Mouse (Mus musculus): ENCODE results near the gene Mansc1.
A peak's percentile ranks its signal among the peaks of the same experiment; 100 is the strongest.

Gene Mansc1

GRCm38 (mm10) chr6:134599239-134599638 lies 33.0 kb downstream of the Mansc1 start:
- no peak for DNase-seq (ENCODE audit: low read depth, low spot score)

GRCm38 (mm10) chr6:134597651-134598229 lies 34.5 kb downstream of the Mansc1 start:
- DNase-seq (ENCODE audit: low read depth, low spot score), result no peak

GRCm38 (mm10) chr6:134594569-134595442 lies 37.5 kb downstream of the Mansc1 start:
- peak; percentile 11 for DNase-seq (ENCODE audit: low read depth, low spot score)

- no peak for DNase-seq (ENCODE audit: low read depth, low spot score)
Observed at GRCm38 (mm10) chr6:134591614-134592013, 40.7 kb downstream of the Mansc1 start.

GRCm38 (mm10) chr6:134586241-134586640 lies 46.0 kb downstream of the Mansc1 start:
- DNase-seq (ENCODE audit: low read depth, low spot score), result no peak

DNA sequence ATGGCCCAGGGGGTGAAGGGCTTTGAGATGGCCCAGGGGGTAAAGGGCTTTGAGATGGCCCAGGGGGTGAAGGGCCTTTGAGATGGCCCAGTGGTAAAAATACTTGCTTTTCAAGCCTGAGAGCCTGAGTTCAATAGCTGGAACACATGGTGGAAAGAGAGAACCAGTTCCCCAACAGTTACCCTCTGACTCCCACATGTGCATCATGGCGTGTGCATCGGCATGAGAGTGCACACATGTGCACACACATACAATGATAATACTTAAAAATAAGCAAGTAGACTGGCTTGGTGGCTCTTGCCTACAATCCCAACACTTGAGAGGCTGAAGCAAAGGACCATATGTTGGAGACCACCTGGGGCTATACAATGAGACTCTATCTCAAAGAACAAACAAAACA lies 47.7 kb downstream of the Mansc1 start:
- DNase-seq (ENCODE audit: low read depth, low spot score), result no peak

DNA sequence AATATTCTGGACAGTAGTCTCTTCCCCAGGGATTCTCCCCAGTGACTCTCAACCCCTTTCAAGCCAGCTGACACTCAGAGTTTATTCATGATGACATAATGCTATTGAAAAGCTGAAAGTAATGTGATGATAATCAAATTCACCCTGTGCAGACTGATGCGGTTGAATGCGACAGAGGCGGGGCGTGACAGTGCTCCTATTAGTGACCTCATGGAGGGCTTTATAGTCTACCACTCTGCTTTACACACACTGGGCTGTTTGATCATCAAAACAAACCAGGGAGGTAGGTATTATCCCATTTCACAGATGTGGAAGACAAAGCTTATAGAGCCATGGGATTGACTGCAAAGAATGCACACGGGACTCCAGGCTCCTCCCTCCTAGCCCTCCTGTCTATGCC lies 50.2 kb downstream of the Mansc1 start:
- DNase-seq (ENCODE audit: low read depth, low spot score), result no peak

GRCm38 (mm10) chr6:134579506-134579905 lies 52.8 kb downstream of the Mansc1 start:
- no peak for DNase-seq (ENCODE audit: low read depth, low spot score)

DNA sequence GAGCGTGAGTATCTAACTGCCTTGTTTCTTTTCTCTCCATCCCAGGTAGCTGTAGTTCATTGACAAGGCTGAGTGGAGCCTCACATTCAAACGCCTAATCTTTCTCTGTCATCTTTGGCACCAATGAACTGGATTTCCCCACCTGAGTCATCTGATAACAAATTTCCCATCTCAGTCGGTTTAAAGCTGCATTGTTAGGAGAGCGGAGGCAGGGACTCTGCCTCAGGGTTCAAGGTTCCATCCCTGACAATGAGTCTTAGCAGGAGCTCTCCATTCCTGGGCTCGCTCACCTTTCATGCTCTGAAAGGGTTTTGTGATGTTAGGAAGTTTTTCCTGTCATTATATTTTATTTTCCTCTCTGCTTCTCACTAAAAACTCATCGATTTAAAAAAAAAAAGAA lies 54.2 kb downstream of the Mansc1 start:
- no peak for DNase-seq (ENCODE audit: low read depth, low spot score)

- no peak for DNase-seq (ENCODE audit: low read depth, low spot score)
Observed at GRCm38 (mm10) chr6:134575288-134575741, 57.0 kb downstream of the Mansc1 start.

- DNase-seq (ENCODE audit: low read depth, low spot score), result no peak
Observed at GRCm38 (mm10) chr6:134567986-134568556, 64.2 kb downstream of the Mansc1 start.

DNA sequence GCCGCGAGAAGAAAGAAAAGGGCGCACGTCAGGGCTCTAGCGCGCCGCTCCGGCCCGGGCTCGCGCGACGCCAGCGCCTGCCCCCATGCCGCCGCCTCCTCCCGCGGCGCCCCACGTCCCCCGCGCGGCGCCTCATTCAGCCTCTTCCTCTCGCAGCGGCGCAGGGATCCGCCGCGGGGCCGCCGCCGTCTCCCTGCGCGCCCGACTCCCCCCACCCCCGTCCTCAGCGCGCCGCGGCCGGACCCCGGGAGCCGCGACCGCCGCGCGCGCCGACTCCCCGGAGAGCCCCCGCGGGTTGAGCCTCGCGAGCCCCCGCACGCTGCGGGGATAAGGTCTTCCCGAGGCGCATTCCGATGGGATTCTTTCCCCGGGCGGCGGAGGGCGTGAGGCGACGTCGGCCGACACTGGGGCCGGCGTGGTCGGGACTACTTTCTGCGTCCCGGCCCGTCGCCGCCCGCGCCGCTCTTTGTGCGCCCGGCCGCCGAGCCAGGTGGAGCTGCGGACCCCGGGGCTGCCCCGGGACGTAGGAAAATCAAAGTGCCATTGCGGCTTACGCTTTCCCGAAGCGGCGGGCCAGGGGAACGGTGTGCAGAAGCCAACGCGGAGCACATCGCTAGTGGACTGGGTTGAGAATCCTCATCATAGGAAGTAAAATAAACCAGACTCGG lies 65.3 kb downstream of the Mansc1 start, which contains the start of gene Lrp6:
Lrp6 (minus strand) TSS at position 148 of the 668 bp plus-strand sequence.
- peak; percentile 92 for DNase-seq (ENCODE audit: low read depth, low spot score)

- peak; percentile 38 for DNase-seq (ENCODE audit: low read depth, low spot score)
Observed at GRCm38 (mm10) chr6:134566248-134566817, 66.0 kb downstream of the Mansc1 start.

DNA sequence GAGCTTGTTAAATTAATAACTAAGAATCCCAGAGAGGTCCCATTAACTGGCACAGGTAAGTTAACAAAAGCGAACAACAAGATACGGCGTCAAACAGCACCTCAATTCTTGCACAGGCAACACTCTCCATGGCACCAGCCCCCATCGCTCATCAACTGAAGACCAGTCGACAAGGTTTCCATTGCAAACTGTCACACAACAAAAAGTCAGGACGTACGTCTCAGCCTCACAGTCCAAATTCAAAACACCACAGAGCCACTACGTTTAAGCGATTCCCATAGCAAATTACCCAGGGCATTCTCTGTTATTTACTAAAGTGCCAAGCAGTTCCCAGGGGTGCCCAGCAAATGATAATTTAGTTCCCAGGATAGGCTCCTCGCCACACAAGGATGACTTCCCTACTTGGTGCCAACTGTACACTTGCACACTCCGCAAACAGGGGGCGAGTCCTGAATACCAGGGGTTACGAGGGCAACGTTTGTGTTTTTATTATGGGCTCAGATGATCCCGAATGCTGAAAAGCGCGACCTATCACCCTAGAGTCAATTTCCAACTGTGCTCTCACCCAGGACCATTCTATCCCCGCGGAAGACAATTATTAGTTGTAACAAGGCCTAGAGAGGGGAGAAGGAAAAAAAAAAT lies 66.6 kb downstream of the Mansc1 start:
- peak; percentile 33 for DNase-seq (ENCODE audit: low read depth, low spot score)

DNA sequence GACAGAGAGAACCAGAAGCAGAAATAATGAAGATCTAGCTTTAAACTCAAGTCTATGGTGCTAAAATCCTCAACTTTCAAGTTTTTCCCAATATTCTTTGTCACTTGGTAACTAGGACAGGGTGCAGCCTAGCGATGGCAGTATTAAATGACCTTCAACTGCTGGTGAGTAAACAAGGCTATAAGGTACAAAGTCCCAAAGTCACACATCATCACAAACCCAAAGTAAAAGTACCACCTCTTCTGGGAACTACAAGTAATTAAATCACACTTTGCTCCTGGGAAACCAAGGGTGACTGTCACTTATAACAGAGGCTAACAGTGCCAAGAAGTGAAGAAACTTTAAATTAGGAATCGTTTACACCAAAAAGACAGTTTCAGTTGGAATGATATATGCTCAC lies 67.7 kb downstream of the Mansc1 start:
- DNase-seq (ENCODE audit: low read depth, low spot score), result no peak

GRCm38 (mm10) chr6:134559635-134560034 lies 72.7 kb downstream of the Mansc1 start:
- DNase-seq (ENCODE audit: low read depth, low spot score), result no peak

Measured in CD4-positive, CD25-positive, alpha-beta regulatory T cell, adult 2 months (primary cell).